Mouse (Mus musculus) liver, postnatal 0 days (tissue): ENCODE results near the gene Lmna. TPM values are rescaled to one million over a fixed set of nuclear protein-coding genes. Genes with fewer than 3 reads are reported as not detected.

ENCODE experiments used
- ATAC-seq: fragments of 200-750 bp; cut with Nextera tagmentation; 2 replicates; pipeline ENCODE4 v1.8.0; 2017; ENCODE audit warnings: mild to moderate bottlenecking, moderate library complexity
- DNase-seq: peaks from one replicate; pipeline ENCODE4 v3.0.0-alpha.2; 2016
- H3K27ac ChIP-seq: fragments of 300-500 bp; sonication (generic); 2 replicates; pipeline ENCODE4 v1.5.1; 2014; ENCODE audit warnings: antibody characterized with exemption, moderate library complexity, mild to moderate bottlenecking, low read depth
- H3K27me3 ChIP-seq: fragments of 300-500 bp; sonication (generic); 2 replicates; pipeline ENCODE4 v1.6.1; 2014; ENCODE audit warnings: low read length, control low read depth, mixed read lengths; ENCODE audit not compliant: insufficient read depth
- H3K36me3 ChIP-seq: fragments of 300-500 bp; sonication (generic); replicated peaks from 2 replicates; pipeline ENCODE4 v1.6.1; 2014; ENCODE audit warnings: mild to moderate bottlenecking, control low read depth, low read length, moderate library complexity, mixed read lengths; ENCODE audit not compliant: insufficient read depth
- H3K4me1 ChIP-seq: fragments of 300-500 bp; sonication (generic); 2 replicates; pipeline ENCODE4 v1.6.1; 2014; ENCODE audit warnings: antibody characterized with exemption, mild to moderate bottlenecking, control low read depth; ENCODE audit not compliant: insufficient read depth
- H3K4me2 ChIP-seq: fragments of 300-500 bp; sonication (generic); 2 replicates; pipeline ENCODE4 v1.6.1; 2014; ENCODE audit warnings: low read depth, mild to moderate bottlenecking, low read length, moderate library complexity, mixed read lengths
- H3K4me3 ChIP-seq: fragments of 300-500 bp; sonication (generic); 2 replicates; pipeline ENCODE4 v1.5.1; 2014; ENCODE audit warnings: low read depth, low read length
- H3K9ac ChIP-seq: fragments of 300-500 bp; sonication (generic); replicated peaks from 2 replicates; pipeline ENCODE4 v1.6.1; 2014; ENCODE audit warnings: mild to moderate bottlenecking, moderate library complexity
- H3K9me3 ChIP-seq: fragments of 300-500 bp; sonication (generic); 2 replicates; pipeline ENCODE4 v1.6.1; 2016; ENCODE audit warnings: mild to moderate bottlenecking, control low read depth, low read length, mixed read lengths
- CTCF ChIP-seq: sonication (generic); IDR thresholded peaks from 2 replicates; pipeline ENCODE4 v1.5.1; 2016; ENCODE audit warnings: antibody characterized with exemption, low read depth
- EP300 ChIP-seq: IDR thresholded peaks from 2 replicates; pipeline ENCODE4 v1.6.1; 2016; ENCODE audit warnings: antibody characterized with exemption, low read depth, mild to moderate bottlenecking
- WGBS: fragments of 180-500 bp; shearing (Covaris S2); extraction: QIAGEN DNeasy Blood & Tissue Kit; methylation state at CpG from one replicate; pipeline ENCODE4 v1.1.7; 2014; ENCODE audit not compliant: insufficient replicate concordance; 5-methylcytosine and 5-hydroxymethylcytosine counted together
- polyA plus RNA-seq: library from polyadenylated mRNA; unstranded; fragments of >200 nt; fragmentation: Nextera tagmentation; extraction: Ambion mirVana; gene quantifications from 2 replicates; pipeline ENCODE4 v1.2.1, GENCODE M21; 2015

Gene Lmna
- polyA plus RNA-seq, 1 experiment from 2014 or later = 73.4 TPM

DNA sequence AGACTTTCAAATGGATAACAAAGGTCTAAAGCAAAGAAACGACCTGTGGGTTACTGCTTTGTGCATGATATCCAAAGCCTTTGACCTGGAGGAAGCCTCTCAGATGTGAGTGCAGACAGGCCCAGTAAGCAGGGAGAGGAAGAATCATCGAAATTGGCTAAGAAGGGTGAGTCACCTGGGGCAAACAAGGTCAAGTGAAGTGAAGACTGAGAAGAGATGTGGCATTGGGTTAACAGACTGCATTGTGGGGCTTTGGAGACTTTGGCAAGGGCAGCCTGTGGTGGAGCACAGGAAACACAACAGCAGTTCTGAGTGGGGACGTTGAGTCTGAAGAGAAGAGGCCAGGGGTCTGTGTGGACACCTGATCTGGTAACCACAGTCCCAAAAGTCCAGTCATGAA lies 45.3 kb downstream of the Lmna start:
- Histone ChIP-seq H3K27me3 (no peaks in the 10 kb centered on the region; the same call in 1 of the 2 replicates), H3K4me3 (no peak overlapping the region), H3K9me3 (no peaks in the 10 kb centered on the region), H3K4me2 (no peak overlapping the region), H3K9ac (no peak overlapping the region), H3K4me1 (0 out of 2 replicates have a peak, but pooled peaks cover 6% of the 10 kb centered on the region), H3K27ac (0 out of 2 replicates have a peak overlapping the region, but pooled peaks have one; percentile 49), H3K36me3 (no peaks in the 10 kb centered on the region)
- ATAC-seq = no peak
- DNase-seq = no peak
- WGBS = 37% methylated on average over 3 of the region's 3 CpGs
- TF ChIP-seq EP300 (no peak), CTCF (no peak)

DNA sequence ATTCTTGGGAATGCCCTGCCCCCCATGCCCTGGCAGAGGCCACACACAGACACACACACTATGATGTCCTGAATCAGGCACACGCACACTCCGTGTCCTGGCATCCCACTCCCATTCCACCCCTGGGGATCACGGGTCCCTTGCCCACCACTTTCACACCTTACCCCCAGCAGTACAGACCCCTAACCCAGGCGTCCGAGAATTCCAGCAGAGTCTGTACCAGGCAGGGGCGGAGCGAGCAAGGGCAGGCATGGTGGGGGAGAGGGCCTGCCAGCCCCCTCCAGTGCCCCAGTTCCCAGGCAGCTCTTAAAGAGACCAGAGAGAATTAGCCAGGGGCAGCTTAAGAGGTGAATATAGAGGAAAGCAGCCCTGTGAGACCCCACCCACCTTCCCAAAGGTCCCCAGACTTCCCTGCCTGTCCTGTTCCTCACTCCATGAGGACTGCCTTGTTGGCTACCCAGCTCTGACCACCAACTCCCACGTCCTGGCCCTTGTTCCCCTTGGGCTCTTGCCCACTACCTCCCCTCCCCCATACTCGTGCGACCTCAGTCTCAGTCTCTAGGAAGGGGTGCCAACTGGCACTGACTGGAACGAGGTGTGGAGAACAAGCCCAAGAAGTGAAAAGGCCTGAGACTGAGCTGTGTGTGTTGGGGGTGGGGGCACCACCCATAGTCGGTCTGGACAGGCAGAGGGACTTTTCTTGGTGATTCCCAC lies 48.6 kb downstream of the Lmna start, which contains the start of gene Sema4a:
Gene Sema4a, minus strand, starts transcription at position 200 of the 714 bp plus-strand sequence.
- 47% methylated on average over 12 of the region's 12 CpGs for WGBS
- H3K4me3 ChIP-seq = no peak within 1 kb of the TSS
- no peaks in the 10 kb centered on the region for H3K9me3 ChIP-seq
- H3K4me2 ChIP-seq = no peak within 1 kb of the TSS
- peaks cover 17% of the 10 kb centered on the region for H3K4me1 ChIP-seq
- TF ChIP-seq CTCF = no peak
- no peak for TF ChIP-seq EP300
- DNase-seq = no peak
- H3K9ac ChIP-seq = no peak within 1 kb of the TSS
- H3K36me3 ChIP-seq = no peaks in the 10 kb centered on the region
- peaks cover 7% of the 10 kb centered on the region; the same call in 1 of the 2 replicates for H3K27me3 ChIP-seq
- H3K27ac ChIP-seq = no peak within 1 kb of the TSS
- no peak for ATAC-seq

DNA sequence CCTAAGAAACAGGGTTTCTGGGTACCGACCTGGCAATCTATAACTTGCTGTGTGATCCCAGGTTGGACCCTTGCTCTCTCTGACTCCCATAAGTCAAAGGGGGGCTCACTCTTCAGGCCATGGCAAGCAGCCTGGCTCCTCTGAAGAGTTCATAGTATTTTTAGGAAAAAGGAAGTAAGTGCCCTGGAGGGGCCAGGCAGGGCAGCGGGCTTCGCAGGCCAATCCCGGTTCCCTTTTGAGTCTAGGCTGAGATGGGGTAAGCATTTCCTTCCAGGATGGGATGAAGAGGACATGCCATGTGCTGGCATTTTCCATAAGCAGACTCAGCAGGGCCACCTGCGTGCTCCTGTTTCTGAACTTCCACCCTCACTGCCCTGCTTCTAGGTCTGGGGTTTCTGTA lies 49.7 kb downstream of the Lmna start:
- H3K9me3 ChIP-seq = no peaks in the 10 kb centered on the region
- peaks cover 22% of the 10 kb centered on the region for H3K4me1 ChIP-seq
- H3K4me3 ChIP-seq = no peak overlapping the region
- ATAC-seq = no peak
- H3K9ac ChIP-seq = no peak overlapping the region
- DNase-seq = no peak
- peaks cover 7% of the 10 kb centered on the region; the same call in 1 of the 2 replicates for H3K27me3 ChIP-seq
- no peak overlapping the region for H3K27ac ChIP-seq
- 43% methylated on average over 5 of the region's 5 CpGs for WGBS
- no peak overlapping the region for H3K4me2 ChIP-seq
- no peak for TF ChIP-seq CTCF
- TF ChIP-seq EP300 = no peak
- no peaks in the 10 kb centered on the region for H3K36me3 ChIP-seq

DNA sequence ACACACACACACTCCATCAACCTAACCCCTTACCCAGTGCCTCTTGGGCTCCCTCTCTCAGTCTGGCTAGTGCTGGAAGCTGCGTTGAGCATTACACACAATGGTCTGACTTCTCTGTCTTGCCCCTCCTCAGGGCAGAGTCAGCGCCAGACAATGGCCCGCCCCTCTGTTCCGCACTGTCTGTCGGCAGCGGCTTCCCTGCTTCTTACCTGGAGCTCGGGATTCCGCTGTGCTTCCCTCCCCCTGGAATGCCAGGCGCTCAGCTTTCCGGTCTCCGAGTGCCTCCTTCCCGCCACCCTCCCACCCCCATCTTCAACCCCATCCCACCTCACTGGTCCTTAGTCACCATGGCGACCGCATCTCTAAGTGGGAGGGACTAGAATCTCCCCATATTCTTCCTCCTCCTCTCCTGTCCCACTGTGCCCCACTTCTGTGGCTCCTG lies 51.0 kb downstream of the Lmna start:
- no peak for ATAC-seq
- 12% methylated on average over 14 of the region's 14 CpGs for WGBS
- Histone ChIP-seq H3K27me3 (peaks cover 7% of the 10 kb centered on the region; the same call in 1 of the 2 replicates), H3K27ac (no peak overlapping the region), H3K4me1 (peaks cover 32% of the 10 kb centered on the region), H3K9me3 (no peaks in the 10 kb centered on the region), H3K36me3 (no peaks in the 10 kb centered on the region), H3K4me2 (no peak overlapping the region), H3K9ac (no peak overlapping the region), H3K4me3 (no peak overlapping the region)
- TF ChIP-seq CTCF (no peak), EP300 (no peak)
- DNase-seq = no peak

DNA sequence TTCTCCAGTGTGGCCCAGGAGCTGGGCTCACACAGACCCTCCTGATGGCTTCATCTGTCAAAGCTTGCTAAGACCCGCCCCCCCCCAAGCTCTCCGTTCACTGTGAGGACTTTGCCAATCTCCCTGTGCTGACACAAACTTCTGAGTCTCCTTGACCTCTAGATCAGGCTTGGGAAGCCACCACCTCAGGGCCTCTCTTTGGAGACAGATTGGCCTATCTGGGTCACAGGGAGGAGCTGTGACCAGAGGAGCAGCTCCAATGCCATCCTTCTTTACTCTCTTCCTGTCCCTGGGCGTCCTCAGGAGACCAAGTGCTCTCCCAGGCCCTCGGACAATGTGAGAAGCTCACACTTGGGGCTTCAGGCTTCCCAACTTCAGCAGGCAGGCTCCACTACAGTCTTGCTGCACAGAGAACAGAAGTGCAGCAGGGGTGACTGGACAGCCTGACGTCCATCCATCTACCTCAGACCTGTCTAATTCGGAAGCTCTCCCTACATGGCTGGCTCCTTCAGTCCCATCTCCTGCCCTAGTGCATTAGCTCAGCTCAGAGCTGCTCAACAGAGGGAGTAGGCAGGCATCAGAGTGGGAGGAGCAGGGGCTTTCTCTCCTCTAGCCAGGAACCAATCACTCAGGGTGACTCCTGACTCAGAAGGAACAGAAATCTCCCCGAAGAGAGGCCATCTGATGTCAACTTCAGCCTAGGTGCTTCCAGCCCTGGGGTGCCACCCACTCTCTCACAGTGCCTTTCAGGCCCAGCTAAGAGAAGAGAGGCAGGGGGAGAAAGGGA lies 52.8 kb downstream of the Lmna start:
- no peak for DNase-seq
- peaks cover 6% of the 10 kb centered on the region for H3K36me3 ChIP-seq
- H3K27ac ChIP-seq = peak overlapping the region; percentile 83
- peaks cover 7% of the 10 kb centered on the region; the same call in 1 of the 2 replicates for H3K27me3 ChIP-seq
- H3K9ac ChIP-seq = no peak overlapping the region; the same call in 1 of the 2 replicates
- no peak overlapping the region for H3K4me3 ChIP-seq
- peak; percentile 9 for ATAC-seq
- no peak for TF ChIP-seq CTCF
- no peak for TF ChIP-seq EP300
- H3K9me3 ChIP-seq = no peaks in the 10 kb centered on the region
- 54% methylated on average over 7 of the region's 7 CpGs for WGBS
- H3K4me1 ChIP-seq = peaks cover 32% of the 10 kb centered on the region
- H3K4me2 ChIP-seq = no peak overlapping the region

DNA sequence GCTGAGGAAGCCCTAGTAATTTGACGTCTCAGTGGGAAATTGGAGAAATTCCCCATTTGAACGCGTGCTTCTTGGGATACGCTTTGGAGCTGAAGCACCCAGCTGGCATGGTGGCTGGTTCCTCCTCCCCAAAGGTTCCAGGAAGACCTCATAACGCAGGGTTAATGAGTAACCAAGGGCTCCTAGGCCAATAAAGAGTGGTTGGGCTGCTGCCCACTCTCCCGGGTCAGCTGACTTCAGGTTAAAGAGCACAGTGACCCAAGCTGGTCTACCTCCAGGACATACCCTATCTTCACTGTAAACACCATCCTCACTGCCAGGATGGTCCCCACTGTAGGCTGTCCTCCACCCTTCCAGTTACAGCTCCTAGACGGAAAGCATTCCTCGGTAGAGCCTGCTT lies 53.4 kb downstream of the Lmna start:
- Histone ChIP-seq H3K9ac (no peak overlapping the region), H3K9me3 (no peaks in the 10 kb centered on the region), H3K4me3 (no peak overlapping the region), H3K4me1 (peaks cover 32% of the 10 kb centered on the region), H3K27ac (peak overlapping the region; percentile 89), H3K27me3 (peaks cover 7% of the 10 kb centered on the region; the same call in 1 of the 2 replicates), H3K36me3 (peaks cover 10% of the 10 kb centered on the region), H3K4me2 (peak overlapping the region; percentile 68)
- peak; percentile 90 for ATAC-seq
- DNase-seq = peak; percentile 66
- WGBS = 66% methylated on average over 8 of the region's 8 CpGs
- TF ChIP-seq EP300 (no peak), CTCF (no peak)
